Mouse (Mus musculus): ENCODE data around the gene Ehmt2. TPM values are rescaled to one million over a fixed set of nuclear protein-coding genes. Genes with fewer than 3 reads are reported as not detected.
A peak's percentile ranks its signal among the peaks of the same experiment; 100 is the strongest.

The Ehmt2 gene
- polyA plus RNA-seq, 1 experiment from 2014 or later = 42.4 TPM

GRCm38 (mm10) chr17:34928841-34929240 is 30.6 kb downstream of the Ehmt2 start:
- no peaks in the 10 kb centered on the region for H3K27me3 ChIP-seq (replicated peaks)
- no peak for ATAC-seq (ENCODE audit: extremely low read depth, insufficient number of reproducible peaks, low FRiP score, low TSS enrichment)
- WGBS = 28% methylated on average over 4 of the region's 4 CpGs
- no peak overlapping the region for H3K27ac ChIP-seq (replicated peaks)
- H3K4me2 ChIP-seq = no peak overlapping the region
- H3K9me3 ChIP-seq = no peaks in the 10 kb centered on the region
- no peak overlapping the region for H3K9ac ChIP-seq
- H3K4me3 ChIP-seq = no peak overlapping the region
- H3K4me1 ChIP-seq = peaks cover 16% of the 10 kb centered on the region
- peaks cover 2% of the 10 kb centered on the region for H3K36me3 ChIP-seq

- H3K4me3 ChIP-seq = peak within 1 kb of the TSS; percentile 85
- ATAC-seq (ENCODE audit: extremely low read depth, insufficient number of reproducible peaks, low FRiP score, low TSS enrichment) = peak; percentile 92
- under 1% methylated on average over 38 of the region's 38 CpGs for WGBS
- H3K4me1 ChIP-seq = peaks cover 16% of the 10 kb centered on the region
- H3K36me3 ChIP-seq = peaks cover 21% of the 10 kb centered on the region
- H3K27ac ChIP-seq (replicated peaks) = 0 out of 2 replicates have a peak within 1 kb of the TSS, but pooled peaks have one; percentile 26
- H3K27me3 ChIP-seq (replicated peaks) = no peaks in the 10 kb centered on the region
- H3K4me2 ChIP-seq = peak within 1 kb of the TSS; percentile 97
- peak within 1 kb of the TSS; percentile 93 for H3K9ac ChIP-seq
- no peaks in the 10 kb centered on the region for H3K9me3 ChIP-seq
These were observed 32.9 kb downstream of the Ehmt2 start, which contains the start of gene Neu1 for GRCm38 (mm10) chr17:34931061-34931734. Neu1 (plus strand) TSS chr17:34931253.

DNA sequence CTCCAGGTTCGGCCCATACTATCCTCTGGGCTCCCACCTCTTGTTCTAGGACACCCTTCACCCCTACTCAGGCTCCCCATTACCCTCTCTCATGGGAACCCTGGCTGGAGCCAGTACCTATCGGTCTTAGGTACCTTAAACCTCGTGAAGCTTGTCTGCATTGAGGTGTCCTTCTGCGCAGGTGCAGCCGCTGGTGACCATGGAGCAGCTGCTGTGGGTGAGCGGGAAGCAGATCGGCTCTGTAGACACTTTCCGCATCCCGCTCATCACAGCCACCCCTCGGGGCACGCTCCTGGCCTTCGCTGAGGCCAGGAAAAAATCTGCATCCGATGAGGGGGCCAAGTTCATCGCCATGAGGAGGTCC is 33.4 kb downstream of the Ehmt2 start:
- ATAC-seq (ENCODE audit: extremely low read depth, insufficient number of reproducible peaks, low FRiP score, low TSS enrichment) = no peak
- peak overlapping the region; percentile 97 for H3K4me2 ChIP-seq
- H3K27ac ChIP-seq (replicated peaks) = no peak overlapping the region

DNA sequence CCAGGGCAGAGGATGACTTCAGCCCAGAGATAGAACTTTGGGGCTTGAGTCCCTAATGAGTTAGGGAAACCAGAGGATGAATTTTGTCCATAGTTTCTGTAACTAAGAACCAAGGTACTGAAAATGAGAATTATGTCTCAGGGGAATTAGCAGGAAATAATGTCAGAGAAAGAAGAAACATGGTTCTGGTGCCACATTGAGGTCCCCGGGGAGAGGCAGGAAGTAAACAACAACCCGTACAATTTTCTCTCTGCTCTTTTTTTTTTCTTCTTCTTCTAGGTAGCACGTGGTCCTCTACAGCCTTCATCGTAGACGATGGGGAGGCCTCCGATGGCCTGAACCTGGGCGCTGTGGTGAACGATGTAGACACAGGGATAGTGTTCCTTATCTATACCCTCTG is 34.0 kb downstream of the Ehmt2 start:
- peaks cover 21% of the 10 kb centered on the region for H3K36me3 ChIP-seq
- no peak for ATAC-seq (ENCODE audit: extremely low read depth, insufficient number of reproducible peaks, low FRiP score, low TSS enrichment)
- H3K27me3 ChIP-seq (replicated peaks) = no peaks in the 10 kb centered on the region
- H3K4me3 ChIP-seq = peak overlapping the region; percentile 85
- no peaks in the 10 kb centered on the region for H3K9me3 ChIP-seq
- peak overlapping the region; percentile 97 for H3K4me2 ChIP-seq
- H3K9ac ChIP-seq = peak overlapping the region; percentile 93
- H3K27ac ChIP-seq (replicated peaks) = no peak overlapping the region
- 82% methylated on average over 8 of the region's 8 CpGs for WGBS
- H3K4me1 ChIP-seq = peaks cover 16% of the 10 kb centered on the region

More for the DNA sequence above, 33.4 kb downstream of the Ehmt2 start:
- Histone ChIP-seq H3K9me3 (no peaks in the 10 kb centered on the region), H3K36me3 (peaks cover 21% of the 10 kb centered on the region), H3K9ac (peak overlapping the region; percentile 93), H3K27me3 (replicated peaks) (no peaks in the 10 kb centered on the region), H3K4me1 (peaks cover 16% of the 10 kb centered on the region), H3K4me3 (peak overlapping the region; percentile 85)
- WGBS = 14% methylated on average over 14 of the region's 14 CpGs

GRCm38 (mm10) chr17:34934031-34934430 is 35.8 kb downstream of the Ehmt2 start:
- WGBS = 70% methylated on average over 24 of the region's 24 CpGs
- H3K9ac ChIP-seq = 0 out of 2 replicates have a peak overlapping the region, but pooled peaks have one; percentile 12
- ATAC-seq (ENCODE audit: extremely low read depth, insufficient number of reproducible peaks, low FRiP score, low TSS enrichment) = no peak
- H3K36me3 ChIP-seq = peaks cover 21% of the 10 kb centered on the region
- no peaks in the 10 kb centered on the region for H3K9me3 ChIP-seq
- no peak overlapping the region for H3K4me2 ChIP-seq
- H3K27ac ChIP-seq (replicated peaks) = no peak overlapping the region
- H3K27me3 ChIP-seq (replicated peaks) = no peaks in the 10 kb centered on the region
- H3K4me3 ChIP-seq = no peak overlapping the region
- peaks cover 16% of the 10 kb centered on the region for H3K4me1 ChIP-seq

- Histone ChIP-seq H3K9me3 (no peaks in the 10 kb centered on the region), H3K36me3 (peaks cover 21% of the 10 kb centered on the region), H3K27me3 (replicated peaks) (no peaks in the 10 kb centered on the region), H3K4me3 (no peak overlapping the region), H3K27ac (replicated peaks) (no peak overlapping the region), H3K4me2 (no peak overlapping the region), H3K9ac (peak overlapping the region; percentile 15), H3K4me1 (peaks cover 16% of the 10 kb centered on the region)
- ATAC-seq (ENCODE audit: extremely low read depth, insufficient number of reproducible peaks, low FRiP score, low TSS enrichment) = no peak
- 46% methylated on average over 8 of the region's 8 CpGs for WGBS
These were observed 36.6 kb downstream of the Ehmt2 start for GRCm38 (mm10) chr17:34934830-34935229.

GRCm38 (mm10) chr17:34937960-34938505 is 39.8 kb downstream of the Ehmt2 start:
- Histone ChIP-seq H3K4me3 (no peak overlapping the region), H3K36me3 (peaks cover 21% of the 10 kb centered on the region), H3K4me2 (no peak overlapping the region), H3K27me3 (replicated peaks) (no peaks in the 10 kb centered on the region), H3K9me3 (no peaks in the 10 kb centered on the region), H3K4me1 (peaks cover 8% of the 10 kb centered on the region), H3K27ac (replicated peaks) (no peak overlapping the region), H3K9ac (no peak overlapping the region)
- WGBS = 76% methylated on average over 6 of the region's 6 CpGs
- no peak for ATAC-seq (ENCODE audit: extremely low read depth, insufficient number of reproducible peaks, low FRiP score, low TSS enrichment)

DNA sequence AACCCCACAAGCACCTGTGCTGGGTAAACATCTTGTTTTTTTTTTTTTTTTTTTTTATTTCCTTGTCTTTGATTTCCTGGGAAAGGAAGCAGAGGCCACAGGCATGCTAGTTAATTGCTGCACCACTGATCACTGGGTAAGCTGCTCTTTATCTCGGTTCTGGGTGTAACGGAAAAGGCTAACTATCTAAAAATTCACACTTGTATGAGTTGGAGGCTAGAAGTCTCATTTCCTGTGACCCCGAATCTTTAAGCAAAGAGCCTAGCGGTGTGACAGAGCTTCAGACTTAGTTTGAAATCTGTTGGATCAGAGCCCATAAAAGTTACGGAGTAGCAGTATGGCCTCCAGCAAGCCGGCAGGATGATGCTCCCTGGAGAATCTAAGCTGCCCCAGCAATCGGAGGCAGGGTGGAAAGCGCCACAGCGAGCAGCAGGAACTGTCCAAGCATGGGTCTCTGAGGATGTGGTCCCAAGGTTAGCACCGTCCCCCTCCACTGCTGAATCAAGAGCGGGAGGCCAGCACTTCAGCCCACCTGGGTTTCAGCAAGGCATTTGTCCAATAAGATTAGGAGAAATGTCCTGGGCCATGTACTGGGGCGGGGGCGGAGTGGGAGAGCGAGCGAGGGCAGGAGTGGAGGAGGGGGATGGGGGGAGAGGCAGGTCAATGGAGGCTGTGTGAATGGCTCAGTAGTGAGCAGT is 43.2 kb downstream of the Ehmt2 start:
- Histone ChIP-seq H3K27me3 (replicated peaks) (no peaks in the 10 kb centered on the region), H3K9ac (peak overlapping the region; percentile 77), H3K4me3 (peak overlapping the region; percentile 47), H3K27ac (replicated peaks) (peak overlapping the region; percentile 79), H3K4me2 (peak overlapping the region; percentile 72), H3K4me1 (peaks cover 11% of the 10 kb centered on the region), H3K9me3 (no peaks in the 10 kb centered on the region), H3K36me3 (no peaks in the 10 kb centered on the region)
- ATAC-seq (ENCODE audit: extremely low read depth, insufficient number of reproducible peaks, low FRiP score, low TSS enrichment) = no peak
- WGBS = 9% methylated on average over 15 of the region's 15 CpGs

- H3K9ac ChIP-seq = no peak overlapping the region
- H3K27me3 ChIP-seq (replicated peaks) = no peaks in the 10 kb centered on the region
- no peaks in the 10 kb centered on the region for H3K36me3 ChIP-seq
- H3K9me3 ChIP-seq = no peaks in the 10 kb centered on the region
- no peak overlapping the region for H3K27ac ChIP-seq (replicated peaks)
- H3K4me1 ChIP-seq = peaks cover 11% of the 10 kb centered on the region
- H3K4me3 ChIP-seq = no peak overlapping the region
- WGBS = 79% methylated on average over 4 of the region's 4 CpGs
- H3K4me2 ChIP-seq = no peak overlapping the region
- ATAC-seq (ENCODE audit: extremely low read depth, insufficient number of reproducible peaks, low FRiP score, low TSS enrichment) = no peak
These were observed 45.0 kb downstream of the Ehmt2 start for GRCm38 (mm10) chr17:34943128-34943815.

- H3K4me2 ChIP-seq = no peak overlapping the region
- no peak for ATAC-seq (ENCODE audit: extremely low read depth, insufficient number of reproducible peaks, low FRiP score, low TSS enrichment)
- H3K27me3 ChIP-seq (replicated peaks) = no peaks in the 10 kb centered on the region
- H3K9ac ChIP-seq = peak overlapping the region; percentile 40; the same call in 1 of the 2 replicates
- H3K9me3 ChIP-seq = no peaks in the 10 kb centered on the region
- H3K36me3 ChIP-seq = peaks cover 2% of the 10 kb centered on the region
- H3K27ac ChIP-seq (replicated peaks) = no peak overlapping the region
- no peak overlapping the region for H3K4me3 ChIP-seq
- H3K4me1 ChIP-seq = peaks cover 11% of the 10 kb centered on the region
These were observed 46.1 kb downstream of the Ehmt2 start for GRCm38 (mm10) chr17:34944362-34944761.

DNA sequence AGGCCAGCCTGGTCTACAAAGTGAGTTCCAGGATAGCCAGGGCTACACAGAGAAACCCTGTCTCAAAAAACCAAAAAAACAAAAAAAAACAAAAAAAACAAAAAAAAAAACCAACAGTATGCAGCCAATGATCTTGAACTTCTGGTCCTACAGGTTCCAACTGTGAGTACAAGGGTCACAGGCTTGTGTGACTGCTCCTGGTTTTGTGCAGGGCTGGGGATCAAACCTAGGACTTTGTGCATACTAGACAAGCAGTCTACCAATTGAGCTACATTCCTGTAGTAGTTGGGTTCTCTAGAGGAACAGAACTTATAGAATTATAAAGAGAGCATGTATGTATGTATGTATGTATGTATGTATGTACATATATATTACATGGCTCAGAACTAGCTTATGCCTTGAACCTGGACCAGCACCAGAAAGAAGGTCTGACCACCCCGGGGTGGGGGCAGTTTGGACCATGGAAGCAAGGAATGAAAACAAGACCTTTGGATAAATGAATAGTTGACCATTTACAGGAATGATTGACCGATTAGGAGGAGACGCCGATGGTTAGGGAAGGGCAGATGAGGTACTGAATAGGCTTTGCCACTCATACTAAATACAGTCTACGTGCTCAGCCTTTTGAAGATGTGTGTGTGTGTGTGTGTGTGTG is 48.3 kb downstream of the Ehmt2 start:
- no peak overlapping the region for H3K9ac ChIP-seq
- H3K4me3 ChIP-seq = no peak overlapping the region
- WGBS = 86% methylated on average over 5 of the region's 5 CpGs
- H3K27me3 ChIP-seq (replicated peaks) = no peaks in the 10 kb centered on the region
- no peaks in the 10 kb centered on the region for H3K9me3 ChIP-seq
- peaks cover 26% of the 10 kb centered on the region for H3K4me1 ChIP-seq
- peaks cover 23% of the 10 kb centered on the region for H3K36me3 ChIP-seq
- no peak for ATAC-seq (ENCODE audit: extremely low read depth, insufficient number of reproducible peaks, low FRiP score, low TSS enrichment)
- H3K27ac ChIP-seq (replicated peaks) = no peak overlapping the region
- H3K4me2 ChIP-seq = no peak overlapping the region
